Mouse (Mus musculus): Measurements from ENCODE around the gene 4930583I09Rik. TPM values are rescaled to one million over a fixed set of nuclear protein-coding genes. Genes with fewer than 3 reads are reported as not detected.

Gene 4930583I09Rik
- polyA plus RNA-seq, 1 experiment from 2014 or later, result not detected

- H3K4me3 ChIP-seq (ENCODE audit: low read depth, low read length), result no peak overlapping the region
- no peak overlapping the region for H3K9ac ChIP-seq (replicated peaks; ENCODE audit: low read depth, low read length)
- H3K9me3 ChIP-seq (ENCODE audit: control insufficient read depth, low read length), result no peaks in the 10 kb centered on the region
- no peak for ATAC-seq (ENCODE audit: low read depth)
- no peaks in the 10 kb centered on the region for H3K36me3 ChIP-seq (ENCODE audit: control insufficient read depth, insufficient read depth, low read length)
- no peak overlapping the region for H3K4me2 ChIP-seq (ENCODE audit: low read depth, low read length)
- H3K27ac ChIP-seq (ENCODE audit: low read depth, low read length), result no peak overlapping the region
- no peaks in the 10 kb centered on the region for H3K4me1 ChIP-seq (ENCODE audit: control insufficient read depth, insufficient read depth, low read length)
- WGBS, result 47% methylated on average over 1 of the region's 1 CpGs
- H3K27me3 ChIP-seq (ENCODE audit: control insufficient read depth, insufficient read depth, low read length), result no peaks in the 10 kb centered on the region
Measured at GRCm38 (mm10) chr17:64785961-64786360, 49.9 kb downstream of the 4930583I09Rik start.

Other genes starting within 250 kb of the 4930583I09Rik start
- 5.3 and 6.3 TPM in 2 replicates for gene Man2a1, start 235.3 kb downstream of the 4930583I09Rik start, polyA plus RNA-seq (2014; fragmentation: Nextera tagmentation; extraction: Ambion mirVana)

All from neural tube, embryonic 14.5 days (tissue).